Mouse (Mus musculus) v-Abl transformed pro-B cells (cell line): ENCODE results near the gene Ceacam11.
"Not testable (repeated sequence)": the region's sequence is repeated elsewhere in the genome, so short reads cannot be mapped to it uniquely, and the experiment has no call there.

Source experiments
- in situ Hi-C, 2 experiments: fragments of 400-800 bp; cut with MboI; formaldehyde crosslinking; loops; one replicate each; pipeline ENCODE4 v1.15.1; 2025; ENCODE audit not compliant: unreplicated experiment in 2 of 2

The Ceacam11 gene

DNA sequence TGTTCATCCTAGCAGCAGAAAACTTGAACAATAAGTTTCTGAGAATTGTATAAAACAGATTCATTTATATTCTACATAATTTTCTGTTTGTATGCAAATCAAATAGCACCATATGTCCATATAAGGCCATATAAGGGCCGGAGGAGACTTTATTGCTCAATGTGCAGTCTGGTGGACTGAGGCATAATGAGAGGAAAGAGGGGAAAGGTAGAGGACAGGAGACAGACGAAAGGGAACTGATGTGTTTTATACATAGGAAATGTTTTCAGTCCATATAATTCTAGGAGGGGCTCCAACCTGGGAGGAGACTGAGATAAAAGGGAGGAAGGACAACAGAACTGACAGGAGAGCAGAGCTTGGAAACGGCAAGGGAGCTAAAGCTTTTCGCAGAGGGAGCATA, at the start of gene Ceacam11:
Gene Ceacam11, plus strand, starts transcription at position 301 of the 400 bp plus-strand sequence.
- in situ Hi-C loops = no loop called here

DNA sequence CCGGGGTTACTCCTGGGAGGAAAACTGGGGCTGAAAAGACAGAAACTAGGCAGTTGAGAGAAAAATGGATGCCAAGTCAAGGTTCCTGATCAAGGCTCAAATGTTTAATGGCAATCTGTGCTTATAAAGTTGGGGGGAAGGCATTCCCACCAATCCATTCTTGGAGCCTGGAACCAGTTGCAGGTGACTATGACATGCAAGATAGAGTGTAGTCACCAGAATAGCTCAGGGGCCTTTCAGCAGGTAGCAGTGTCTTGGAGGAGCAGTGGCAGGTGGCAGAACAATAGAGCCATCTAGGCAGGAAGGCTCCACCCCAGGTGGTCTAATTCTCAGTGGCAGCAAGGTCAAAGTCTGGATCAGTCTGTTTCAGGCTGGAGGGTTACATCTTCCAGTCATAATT, 29.2 kb downstream of the Ceacam11 start:
- in situ Hi-C loops = not testable (repeated sequence)

DNA sequence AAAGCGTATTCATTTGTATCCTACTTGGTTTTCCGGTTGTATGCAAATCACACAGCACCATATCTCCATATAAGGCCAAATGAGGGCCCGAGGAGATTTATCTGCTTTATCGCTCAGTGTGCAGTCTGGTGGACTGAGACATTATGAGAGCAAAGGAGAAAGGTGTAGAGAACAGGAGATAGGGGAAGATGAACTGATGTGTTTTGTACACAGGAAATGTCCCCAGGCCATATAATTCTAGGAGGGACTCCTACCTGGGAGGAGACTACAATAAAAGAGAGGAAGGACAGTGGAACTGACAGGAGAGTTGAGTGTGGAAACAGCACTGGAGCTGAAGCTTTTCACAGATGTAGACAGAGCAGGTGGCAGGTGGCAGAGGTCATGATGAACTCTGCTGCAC, 37.7 kb downstream of the Ceacam11 start, which contains the start of gene Ceacam13:
Gene Ceacam13, plus strand, starts transcription at position 301 of the 400 bp plus-strand sequence.
- in situ Hi-C loops = no loop called here
